Mouse (Mus musculus) urinary bladder, postnatal 0 days (tissue): ENCODE measurements around the gene Tlx1. TPM values are rescaled to one million over a fixed set of nuclear protein-coding genes. Genes with fewer than 3 reads are reported as not detected.

ENCODE experiments used
- polyA plus RNA-seq: library from polyadenylated mRNA; unstranded; fragments of >200 nt; fragmentation: Nextera tagmentation; extraction: Ambion mirVana; gene quantifications from 2 replicates; pipeline ENCODE4 v1.2.1, GENCODE M21; 2015

The Tlx1 gene
- not detected in 2 replicates for polyA plus RNA-seq

GRCm38 (mm10) chr19:45150490-45151181 is at the start of gene Tlx1:
Tlx1 (plus strand) TSS chr19:45150680.

Other genes with a start within 250 kb of the Tlx1 start
- 14.2 and 15.9 TPM in 2 replicates for gene Slf2, start 219.5 kb upstream of the Tlx1 start, polyA plus RNA-seq
- gene Sema4g, start 161.6 kb upstream of the Tlx1 start, polyA plus RNA-seq, result 0.79 and 1.2 TPM in 2 replicates
- gene Twnk, start 145.0 kb upstream of the Tlx1 start, polyA plus RNA-seq, result 7.5 and 7.7 TPM in 2 replicates
- gene Mrpl43, start 144.2 kb upstream of the Tlx1 start, polyA plus RNA-seq, result 54.7 and 55.8 TPM in 2 replicates
- gene Lzts2, start 136.3 kb upstream of the Tlx1 start, polyA plus RNA-seq, result 49.2 and 50.8 TPM in 2 replicates
- gene Pdzd7, start 105.0 kb upstream of the Tlx1 start, polyA plus RNA-seq, result 0.19 and 0.25 TPM in 2 replicates
- gene Sfxn3, start 103.2 kb upstream of the Tlx1 start, polyA plus RNA-seq, result 50.3 and 53.7 TPM in 2 replicates
- gene Kazald1, start 75.4 kb upstream of the Tlx1 start, polyA plus RNA-seq, result 10.8 and 11.4 TPM in 2 replicates
- gene Lbx1, start 85.1 kb downstream of the Tlx1 start, polyA plus RNA-seq, result 0.05 TPM in 1 of 2 replicates, not detected in the other
- gene Btrc, start 213.1 kb downstream of the Tlx1 start, polyA plus RNA-seq, result 17.4 and 18.0 TPM in 2 replicates